Mouse (Mus musculus): Measurements from ENCODE around the gene Lrfn4.
"Not testable (repeated sequence)": the region's sequence is repeated elsewhere in the genome, so short reads cannot be mapped to it uniquely, and the experiment has no call there.

DNA sequence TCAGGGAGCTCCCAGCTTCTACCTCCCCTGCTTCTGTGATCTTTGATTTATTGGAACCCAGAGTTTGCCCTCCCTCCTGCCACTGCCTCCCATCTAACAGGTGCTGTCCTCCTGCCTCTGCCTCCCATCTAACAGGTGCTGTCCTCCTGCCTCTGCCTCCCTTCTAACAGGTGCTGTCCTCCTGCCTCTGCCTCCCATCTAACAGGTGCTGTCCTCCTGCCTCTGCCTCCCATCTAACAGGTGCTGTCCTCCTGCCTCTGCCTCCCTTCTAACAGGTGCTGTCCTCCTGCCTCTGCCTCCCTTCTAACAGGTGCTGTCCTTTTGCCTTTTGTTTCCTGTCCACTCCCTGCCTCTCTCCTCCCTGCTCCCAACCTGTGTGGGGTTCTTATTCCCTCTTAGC is 28.7 kb downstream of the Lrfn4 start:
- TF ChIP-seq CTCF (conservative IDR thresholded peaks at IDR 0.05; ENCODE audit: insufficient read depth, insufficient read length, low read depth, low read length); POLR2A (IDR thresholded peaks at IDR 0.05; ENCODE audit: low read depth, low read length): not testable (repeated sequence)

All from kidney, adult 2 months (tissue).